Mouse (Mus musculus): ENCODE results near the gene Fam178b. TPM values are rescaled to one million over a fixed set of nuclear protein-coding genes. Genes with fewer than 3 reads are reported as not detected.

Gene Fam178b
- polyA plus RNA-seq, 1 experiment from 2014 or later, result 3.4 TPM

DNA sequence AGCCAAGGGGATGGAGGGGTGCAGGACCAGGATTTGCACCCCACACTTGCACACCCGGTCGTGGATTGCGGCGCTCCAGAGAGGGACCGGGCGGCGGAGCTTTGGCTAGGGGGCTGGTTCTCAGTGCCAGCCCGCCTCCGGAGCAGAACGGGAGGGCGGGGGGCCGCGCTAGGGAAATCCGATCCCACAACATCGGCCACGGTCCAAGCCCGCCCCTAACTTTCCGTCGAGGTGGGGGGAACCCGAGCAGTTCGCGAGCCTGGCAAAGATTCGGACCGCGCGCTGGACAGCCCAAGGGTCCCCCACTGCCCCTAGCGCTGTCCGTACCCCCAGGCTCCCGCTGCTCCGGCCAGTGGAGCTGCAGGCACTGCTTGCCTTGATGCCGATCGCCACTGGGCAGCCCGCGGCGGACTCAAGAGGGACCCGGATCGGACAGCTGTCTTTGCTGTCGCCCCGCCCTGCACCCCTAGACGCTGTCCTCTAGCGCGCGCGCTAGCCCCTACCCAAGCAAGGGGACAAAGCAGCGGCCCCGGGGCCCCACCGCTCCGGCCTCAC, 125.4 kb downstream of the Fam178b start:
- Histone ChIP-seq H3K4me3 (peak overlapping the region; percentile 93), H3K9ac (peak overlapping the region; percentile 97), H3K27me3 (no peaks in the 10 kb centered on the region), H3K9me3 (no peaks in the 10 kb centered on the region), H3K36me3 (peaks cover 17% of the 10 kb centered on the region), H3K4me2 (peak overlapping the region; percentile 87), H3K4me1 (peaks cover 45% of the 10 kb centered on the region), H3K27ac (peak overlapping the region; percentile 99)
- ATAC-seq (ENCODE audit: borderline replicate concordance, extremely low read depth, low FRiP score, low TSS enrichment), result peak; percentile 88
- WGBS, result under 1% methylated on average over 48 of the region's 48 CpGs

DNA sequence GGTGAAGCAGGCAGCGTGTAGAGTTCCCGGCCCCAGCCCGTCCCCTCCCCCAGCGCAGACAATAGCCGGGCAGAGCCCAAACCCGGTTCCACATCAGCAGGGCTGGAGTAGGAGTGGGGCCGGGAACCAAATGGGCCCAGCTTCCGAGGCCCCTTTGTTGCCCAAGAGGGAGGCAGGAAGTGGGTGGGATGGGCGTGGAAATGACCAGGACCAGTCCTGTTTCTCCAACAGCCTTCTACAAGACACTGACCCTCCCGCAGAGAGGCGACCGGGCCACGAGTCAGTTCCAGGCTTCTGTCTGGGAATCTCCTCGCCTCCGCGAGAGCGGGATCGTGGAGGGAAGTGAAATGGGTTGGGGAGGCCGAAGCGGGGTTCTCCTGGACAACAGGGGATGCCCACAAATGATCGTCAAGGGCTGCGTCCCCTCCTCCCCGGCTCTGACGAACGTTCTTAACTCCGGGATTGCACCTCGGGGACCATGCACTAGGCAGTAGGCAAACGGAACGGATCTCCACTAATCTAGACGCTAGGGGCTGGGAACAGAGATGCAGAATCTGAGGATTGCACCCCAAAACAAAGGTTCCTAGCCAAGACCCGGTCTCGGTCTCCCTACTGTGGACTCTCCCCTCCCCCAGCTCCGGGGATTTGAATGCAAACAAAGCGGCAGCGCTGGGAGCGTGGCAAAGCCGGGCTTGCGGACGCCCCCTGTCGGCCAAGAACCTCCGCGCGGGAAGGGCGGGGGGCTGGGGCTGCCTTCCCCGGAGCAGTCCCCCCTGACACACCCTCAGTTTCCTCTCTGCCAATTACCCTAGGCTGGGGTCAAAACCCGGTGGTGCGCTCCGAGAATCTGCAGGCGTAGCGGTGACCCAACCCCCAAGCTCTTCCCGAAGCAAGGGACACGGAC, 126.2 kb downstream of the Fam178b start:
- peak overlapping the region; percentile 99 for H3K27ac ChIP-seq
- H3K36me3 ChIP-seq, result peaks cover 24% of the 10 kb centered on the region
- H3K27me3 ChIP-seq, result no peaks in the 10 kb centered on the region
- WGBS, result under 1% methylated on average over 52 of the region's 52 CpGs
- peak overlapping the region; percentile 93 for H3K4me3 ChIP-seq
- ATAC-seq (ENCODE audit: borderline replicate concordance, extremely low read depth, low FRiP score, low TSS enrichment), result peak; percentile 79
- peak overlapping the region; percentile 87 for H3K4me2 ChIP-seq
- H3K9ac ChIP-seq, result peak overlapping the region; percentile 97
- H3K4me1 ChIP-seq, result peaks cover 45% of the 10 kb centered on the region
- H3K9me3 ChIP-seq, result no peaks in the 10 kb centered on the region

DNA sequence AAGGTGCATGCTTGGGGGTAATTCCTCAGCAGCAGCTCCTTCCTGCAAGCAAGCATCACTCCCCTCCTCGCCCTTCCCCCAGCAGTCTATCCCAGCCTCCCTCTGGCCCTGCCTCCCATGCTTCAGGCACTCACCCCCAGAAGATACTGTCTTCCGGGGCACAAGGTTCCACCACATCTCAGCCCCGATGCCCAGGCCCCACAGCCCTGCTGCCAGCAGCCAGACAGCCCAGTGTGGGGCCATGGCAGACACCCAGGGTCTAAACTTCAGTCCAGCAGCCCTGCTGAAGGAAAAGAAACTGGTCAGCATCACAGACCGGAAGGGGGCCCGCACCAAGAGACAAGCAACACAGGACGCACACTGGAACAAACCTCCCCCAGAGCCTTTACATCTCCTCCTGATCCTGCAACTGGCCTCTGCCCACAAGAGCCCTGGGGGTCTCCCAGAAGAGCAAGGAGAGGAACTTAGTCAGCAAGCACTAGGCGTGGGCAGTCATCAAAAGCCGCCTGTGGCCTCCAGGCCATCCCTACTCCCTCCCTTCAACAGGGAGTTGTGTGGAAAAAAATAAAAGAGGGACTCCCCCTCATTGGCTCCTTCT, 127.1 kb downstream of the Fam178b start:
- Histone ChIP-seq H3K27me3 (no peaks in the 10 kb centered on the region), H3K4me3 (peak overlapping the region; percentile 93), H3K4me2 (peak overlapping the region; percentile 87), H3K9ac (peak overlapping the region; percentile 97), H3K36me3 (peaks cover 33% of the 10 kb centered on the region), H3K27ac (peak overlapping the region; percentile 99), H3K4me1 (peaks cover 44% of the 10 kb centered on the region), H3K9me3 (no peaks in the 10 kb centered on the region)
- ATAC-seq (ENCODE audit: borderline replicate concordance, extremely low read depth, low FRiP score, low TSS enrichment), result no peak
- 5% methylated on average over 8 of the region's 8 CpGs for whole genome bisulfite sequencing

DNA sequence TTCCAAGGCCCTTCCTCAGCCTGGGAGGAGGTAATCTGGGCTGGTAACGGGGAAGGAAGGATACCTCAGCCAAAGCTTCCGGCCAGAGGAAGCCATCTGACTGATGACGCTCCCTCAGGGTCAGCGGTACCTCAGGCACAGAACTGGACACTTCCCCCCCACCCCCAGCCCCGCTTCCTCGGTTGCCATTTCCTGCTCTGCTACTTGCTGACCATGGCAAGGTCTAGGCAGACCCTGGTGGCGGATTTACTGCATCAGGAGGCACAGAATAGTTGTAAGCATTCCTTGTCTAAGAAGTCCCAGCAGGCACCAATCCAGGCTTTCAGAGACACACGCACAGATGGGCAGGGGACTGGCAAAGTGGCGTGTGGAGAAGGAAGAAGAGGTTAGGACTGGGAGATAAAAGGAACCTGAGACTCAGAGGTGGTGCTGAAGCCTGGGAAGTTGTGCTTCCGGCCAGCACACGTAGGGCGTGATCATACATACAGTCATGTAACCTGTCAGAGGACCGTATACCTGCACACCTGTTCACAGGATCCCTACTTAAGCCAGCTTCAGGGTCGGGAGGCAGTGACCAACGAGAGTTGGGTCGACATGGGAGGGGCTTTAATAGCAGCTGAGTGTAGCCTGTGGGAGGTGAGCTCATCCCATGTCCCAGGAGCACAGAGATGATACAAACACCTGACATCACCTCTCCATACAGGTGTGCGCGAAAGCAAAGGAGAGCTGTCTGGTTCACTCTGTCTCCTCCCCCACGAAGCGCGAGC, 128.2 kb downstream of the Fam178b start:
- Histone ChIP-seq H3K27me3 (no peaks in the 10 kb centered on the region), H3K4me1 (peaks cover 51% of the 10 kb centered on the region), H3K36me3 (peaks cover 44% of the 10 kb centered on the region), H3K9ac (peak overlapping the region; percentile 97; the same call in 1 of the 2 replicates), H3K4me2 (peak overlapping the region; percentile 87), H3K4me3 (peak overlapping the region; percentile 93), H3K9me3 (no peaks in the 10 kb centered on the region), H3K27ac (peak overlapping the region; percentile 99)
- WGBS, result 60% methylated on average over 21 of the region's 21 CpGs
- no peak for ATAC-seq (ENCODE audit: borderline replicate concordance, extremely low read depth, low FRiP score, low TSS enrichment)

DNA sequence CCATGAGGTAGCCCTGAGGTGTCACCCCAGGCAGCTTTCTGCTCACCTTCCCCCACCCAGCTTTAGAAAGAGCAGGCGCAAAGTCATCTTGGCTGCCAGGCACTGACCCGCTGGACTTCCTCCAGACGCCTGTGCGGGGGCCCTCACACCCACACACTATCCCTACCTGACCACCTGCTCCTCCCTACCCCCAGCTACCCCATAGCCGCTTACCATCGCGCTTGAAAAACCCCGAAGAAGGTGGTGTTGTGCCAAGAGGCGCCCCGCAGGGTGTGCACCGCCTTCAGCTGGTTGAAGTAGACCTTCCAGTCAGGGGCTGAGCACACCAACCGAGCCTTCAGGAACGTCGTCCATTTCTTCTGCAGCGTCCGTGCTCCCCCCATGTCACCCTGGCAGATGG, 130.5 kb downstream of the Fam178b start:
- Histone ChIP-seq H3K36me3 (peaks cover 55% of the 10 kb centered on the region), H3K4me3 (no peak overlapping the region), H3K4me2 (no peak overlapping the region), H3K27ac (no peak overlapping the region), H3K9me3 (no peaks in the 10 kb centered on the region), H3K9ac (no peak overlapping the region), H3K27me3 (no peaks in the 10 kb centered on the region), H3K4me1 (peaks cover 60% of the 10 kb centered on the region)
- WGBS, result 84% methylated on average over 16 of the region's 16 CpGs
- no peak for ATAC-seq (ENCODE audit: borderline replicate concordance, extremely low read depth, low FRiP score, low TSS enrichment)

DNA sequence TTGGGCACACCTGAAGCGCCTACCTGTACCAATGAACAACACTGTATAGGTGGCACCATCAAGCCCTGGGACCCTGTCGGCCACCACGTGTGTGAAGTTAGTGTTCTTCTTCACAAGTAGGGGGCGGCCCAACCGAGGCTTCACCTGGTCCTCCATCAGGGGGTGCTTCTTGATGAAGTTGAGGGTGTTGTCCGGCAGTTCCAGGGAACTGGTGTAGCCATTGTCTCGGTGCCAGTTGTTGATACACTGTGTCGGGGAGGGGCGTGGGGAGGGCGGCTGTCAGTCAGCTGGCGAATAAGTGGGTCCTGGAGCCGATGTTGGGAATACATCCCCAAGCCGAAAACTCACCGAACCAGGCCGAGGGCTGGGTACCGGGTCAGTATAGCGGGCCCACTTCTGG, 131.1 kb downstream of the Fam178b start:
- no peak for ATAC-seq (ENCODE audit: borderline replicate concordance, extremely low read depth, low FRiP score, low TSS enrichment)
- H3K27me3 ChIP-seq, result no peaks in the 10 kb centered on the region
- H3K9ac ChIP-seq, result no peak overlapping the region
- H3K4me3 ChIP-seq, result no peak overlapping the region
- H3K27ac ChIP-seq, result no peak overlapping the region
- no peaks in the 10 kb centered on the region for H3K9me3 ChIP-seq
- 82% methylated on average over 17 of the region's 17 CpGs for WGBS
- H3K4me2 ChIP-seq, result no peak overlapping the region
- H3K36me3 ChIP-seq, result peaks cover 55% of the 10 kb centered on the region
- peaks cover 63% of the 10 kb centered on the region for H3K4me1 ChIP-seq

DNA sequence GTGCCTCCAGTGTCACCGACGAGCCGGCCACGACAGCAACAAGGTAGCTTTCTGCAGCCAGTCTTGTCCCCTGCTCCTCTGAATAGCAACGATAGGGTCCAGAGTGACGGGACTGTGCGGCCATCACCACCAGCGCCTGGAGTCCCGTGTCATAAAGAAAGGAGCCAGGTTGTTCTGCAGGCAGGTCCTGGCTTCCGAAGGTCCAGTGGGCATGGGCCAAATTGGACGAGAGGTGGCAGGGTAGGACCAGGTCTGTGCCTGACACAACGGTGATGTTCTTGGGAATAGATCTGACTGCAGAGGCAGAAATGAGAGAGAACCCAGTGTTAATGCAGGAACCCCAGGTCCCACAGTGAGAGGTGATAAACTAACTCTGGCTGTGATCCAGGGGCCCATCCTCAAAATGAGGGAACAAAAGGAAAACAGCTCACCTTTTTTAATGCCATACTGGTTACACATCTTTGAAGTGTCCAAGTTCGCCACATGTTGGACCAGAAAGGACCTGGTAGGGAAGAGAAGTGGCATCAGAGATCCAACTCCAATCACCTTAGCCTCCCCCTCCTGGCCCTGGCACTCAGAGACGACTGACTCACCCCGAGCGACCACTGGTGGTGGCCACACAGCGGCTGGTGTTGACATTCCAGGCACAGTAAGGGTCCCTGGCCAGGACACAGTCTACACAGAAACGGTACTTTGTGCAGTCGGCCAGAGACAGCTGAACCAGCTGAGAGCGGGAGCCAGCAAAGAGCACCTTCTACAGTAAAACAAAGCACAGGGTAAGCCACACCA, 132.7 kb downstream of the Fam178b start:
- ATAC-seq (ENCODE audit: borderline replicate concordance, extremely low read depth, low FRiP score, low TSS enrichment), result no peak
- no peaks in the 10 kb centered on the region for H3K27me3 ChIP-seq
- WGBS, result 72% methylated on average over 20 of the region's 20 CpGs
- no peak overlapping the region for H3K4me3 ChIP-seq
- H3K4me2 ChIP-seq, result no peak overlapping the region
- peaks cover 55% of the 10 kb centered on the region for H3K36me3 ChIP-seq
- no peak overlapping the region for H3K27ac ChIP-seq
- no peak overlapping the region for H3K9ac ChIP-seq
- H3K9me3 ChIP-seq, result no peaks in the 10 kb centered on the region
- peaks cover 62% of the 10 kb centered on the region for H3K4me1 ChIP-seq

DNA sequence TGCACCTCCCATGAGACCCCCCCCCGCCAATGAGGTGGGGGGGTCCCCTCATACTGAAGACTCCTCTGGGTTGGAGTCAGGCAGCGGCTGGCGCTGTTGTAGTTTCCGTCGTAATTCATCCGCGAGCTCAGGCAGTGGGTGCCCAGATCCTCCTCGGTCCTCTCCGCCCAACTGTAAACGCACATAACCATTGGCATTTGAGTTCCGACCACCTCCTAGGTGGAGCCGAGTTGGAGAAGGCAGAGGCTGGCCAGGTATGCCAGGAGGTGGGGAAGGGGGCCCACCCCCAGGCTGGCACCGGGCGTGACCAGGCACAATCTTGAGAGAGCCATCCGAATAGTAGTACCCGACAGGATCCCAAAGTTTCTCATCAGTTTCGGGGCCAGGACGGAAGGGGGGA, 133.5 kb downstream of the Fam178b start:
- WGBS, result 71% methylated on average over 18 of the region's 18 CpGs
- H3K4me2 ChIP-seq, result no peak overlapping the region
- no peak overlapping the region for H3K4me3 ChIP-seq
- peaks cover 54% of the 10 kb centered on the region for H3K4me1 ChIP-seq
- H3K27me3 ChIP-seq, result no peaks in the 10 kb centered on the region
- H3K36me3 ChIP-seq, result peaks cover 55% of the 10 kb centered on the region
- no peak overlapping the region for H3K9ac ChIP-seq
- no peaks in the 10 kb centered on the region for H3K9me3 ChIP-seq
- peak overlapping the region; percentile 41; the same call in 1 of the 2 replicates for H3K27ac ChIP-seq
- no peak for ATAC-seq (ENCODE audit: borderline replicate concordance, extremely low read depth, low FRiP score, low TSS enrichment)

DNA sequence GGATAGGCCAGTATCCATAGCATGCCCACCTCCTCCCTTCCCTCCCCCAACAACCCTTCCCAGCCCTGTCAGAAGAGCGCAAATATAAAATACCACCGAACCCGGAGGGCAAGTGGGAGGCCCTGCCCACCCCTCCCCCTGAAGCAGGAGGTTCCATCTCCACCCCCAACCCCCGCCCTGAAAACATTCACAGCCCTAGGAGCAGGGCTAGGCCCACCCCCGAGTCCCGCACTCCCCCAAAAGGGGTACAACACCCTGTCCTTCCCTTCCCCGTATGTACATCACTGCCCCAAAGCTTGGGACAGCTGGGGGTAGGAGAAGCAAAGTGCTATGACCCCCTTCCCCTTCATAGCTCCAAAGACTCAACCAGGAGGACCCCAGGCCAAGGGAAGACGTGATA, 134.2 kb downstream of the Fam178b start:
- Histone ChIP-seq H3K27ac (peak overlapping the region; percentile 41; the same call in 1 of the 2 replicates), H3K27me3 (no peaks in the 10 kb centered on the region), H3K4me2 (no peak overlapping the region), H3K9ac (no peak overlapping the region), H3K36me3 (peaks cover 49% of the 10 kb centered on the region), H3K4me3 (no peak overlapping the region), H3K9me3 (no peaks in the 10 kb centered on the region), H3K4me1 (peaks cover 47% of the 10 kb centered on the region)
- ATAC-seq (ENCODE audit: borderline replicate concordance, extremely low read depth, low FRiP score, low TSS enrichment), result no peak
- 29% methylated on average over 8 of the region's 8 CpGs for WGBS

DNA sequence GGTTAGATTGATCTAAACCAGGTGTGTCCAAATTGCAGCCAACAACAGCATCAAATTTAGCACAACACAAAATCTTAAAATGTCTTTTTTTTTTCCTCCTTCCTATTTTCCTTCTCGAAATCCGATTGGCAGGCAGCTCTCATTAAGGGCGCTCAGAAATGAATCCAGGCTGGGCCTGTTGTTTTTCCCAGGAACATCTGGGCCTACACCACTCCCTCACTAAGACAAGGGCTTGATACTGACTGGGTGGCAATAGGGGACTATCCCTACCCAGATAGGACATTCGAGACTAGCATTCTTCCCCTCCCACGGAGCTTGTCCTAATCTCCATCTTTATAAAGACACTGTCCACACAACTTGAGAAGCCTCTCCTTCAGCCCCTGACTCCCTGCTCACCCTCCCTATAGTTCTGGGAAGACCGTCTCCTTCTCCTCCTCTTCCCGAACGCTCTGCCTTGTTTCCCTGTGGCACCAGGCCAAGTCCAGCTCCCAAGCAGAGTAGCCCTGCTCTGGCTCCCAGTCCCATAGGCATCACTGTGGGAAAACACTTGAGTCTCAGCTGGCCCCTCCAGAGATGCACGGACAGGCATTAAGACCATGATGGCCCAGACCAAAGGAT, 134.9 kb downstream of the Fam178b start:
- ATAC-seq (ENCODE audit: borderline replicate concordance, extremely low read depth, low FRiP score, low TSS enrichment), result no peak
- Histone ChIP-seq H3K4me2 (no peak overlapping the region), H3K9me3 (no peaks in the 10 kb centered on the region), H3K4me1 (peaks cover 47% of the 10 kb centered on the region), H3K27me3 (no peaks in the 10 kb centered on the region), H3K9ac (no peak overlapping the region), H3K4me3 (no peak overlapping the region), H3K27ac (peak overlapping the region; percentile 78), H3K36me3 (peaks cover 43% of the 10 kb centered on the region)
- WGBS, result 24% methylated on average over 9 of the region's 9 CpGs

Measured in lung, embryonic 15.5 days (tissue).